Mouse (Mus musculus) midbrain, embryonic 10.5 days (tissue): ENCODE data around the gene 4930435E12Rik. TPM values are rescaled to one million over a fixed set of nuclear protein-coding genes. Genes with fewer than 3 reads are reported as not detected.

Experiments used
- DNase-seq: peaks from one replicate; pipeline ENCODE4 v3.0.0-alpha.2; 2017; ENCODE audit warnings: low spot score
- H3K27ac ChIP-seq: fragments of 300-500 bp; sonication (generic); replicated peaks from 2 replicates; pipeline ENCODE4 v1.5.1; 2016; ENCODE audit warnings: mild to moderate bottlenecking
- H3K27me3 ChIP-seq: fragments of 300-500 bp; sonication (generic); 2 replicates; pipeline ENCODE4 v1.6.1; 2016; ENCODE audit warnings: low read depth, mild to moderate bottlenecking; ENCODE audit not compliant: poor library complexity, severe bottlenecking
- H3K36me3 ChIP-seq: fragments of 300-500 bp; sonication (generic); 2 replicates; pipeline ENCODE4 v1.6.1; 2016; ENCODE audit warnings: mild to moderate bottlenecking, moderate library complexity
- H3K4me1 ChIP-seq: fragments of 300-500 bp; sonication (generic); 2 replicates; pipeline ENCODE4 v1.6.1; 2016
- H3K4me3 ChIP-seq: fragments of 300-500 bp; sonication (generic); 2 replicates; pipeline ENCODE4 v1.5.1; 2016; ENCODE audit warnings: mild to moderate bottlenecking, moderate library complexity
- H3K9me3 ChIP-seq: fragments of 300-500 bp; sonication (generic); replicated peaks from 2 replicates; pipeline ENCODE4 v1.6.1; 2016; ENCODE audit warnings: mild to moderate bottlenecking
- WGBS: fragments of 180-500 bp; shearing (Covaris S2); methylation state at CpG from one replicate; pipeline ENCODE4 v1.1.7; 2016; 5-methylcytosine and 5-hydroxymethylcytosine counted together
- polyA plus RNA-seq: library from polyadenylated mRNA; unstranded; fragments of >200 nt; fragmentation: Nextera tagmentation; extraction: Ambion mirVana; gene quantifications from 2 replicates; pipeline ENCODE4 v1.2.1, GENCODE M21; 2016

The 4930435E12Rik gene
- polyA plus RNA-seq, 1 experiment from 2014 or later: not detected

GRCm38 (mm10) chr16:38789016-38789415 is 39.5 kb downstream of the 4930435E12Rik start:
- H3K4me3 ChIP-seq: no peak overlapping the region

GRCm38 (mm10) chr16:38785301-38785700 is 43.2 kb downstream of the 4930435E12Rik start:
- Histone ChIP-seq H3K36me3 (no peaks in the 10 kb centered on the region), H3K27me3 (no peaks in the 10 kb centered on the region), H3K4me3 (no peak overlapping the region), H3K4me1 (peaks cover 9% of the 10 kb centered on the region), H3K27ac (no peak overlapping the region), H3K9me3 (no peaks in the 10 kb centered on the region)
- no peak for DNase-seq
- WGBS: 87% methylated on average over 7 of the region's 7 CpGs

More at GRCm38 (mm10) chr16:38789016-38789415, 39.5 kb downstream of the 4930435E12Rik start:
- no peaks in the 10 kb centered on the region for H3K9me3 ChIP-seq
- H3K4me1 ChIP-seq: peaks cover 9% of the 10 kb centered on the region
- H3K36me3 ChIP-seq: no peaks in the 10 kb centered on the region
- no peak overlapping the region for H3K27ac ChIP-seq
- no peak for DNase-seq
- no peaks in the 10 kb centered on the region for H3K27me3 ChIP-seq
- 86% methylated on average over 2 of the region's 2 CpGs for WGBS

- H3K4me3 ChIP-seq: no peak overlapping the region
- no peak overlapping the region for H3K27ac ChIP-seq
- no peaks in the 10 kb centered on the region for H3K27me3 ChIP-seq
- H3K4me1 ChIP-seq: peaks cover 11% of the 10 kb centered on the region
- WGBS: 69% methylated on average over 2 of the region's 2 CpGs
- H3K36me3 ChIP-seq: no peaks in the 10 kb centered on the region
- no peaks in the 10 kb centered on the region for H3K9me3 ChIP-seq
- DNase-seq: no peak
These were observed 46.0 kb downstream of the 4930435E12Rik start for GRCm38 (mm10) chr16:38782524-38783067.

- WGBS: 76% methylated on average over 2 of the region's 2 CpGs
- Histone ChIP-seq H3K36me3 (no peaks in the 10 kb centered on the region), H3K4me3 (no peak overlapping the region), H3K27ac (no peak overlapping the region), H3K4me1 (peaks cover 11% of the 10 kb centered on the region), H3K27me3 (no peaks in the 10 kb centered on the region), H3K9me3 (no peaks in the 10 kb centered on the region)
- no peak for DNase-seq
These were observed 46.6 kb downstream of the 4930435E12Rik start for GRCm38 (mm10) chr16:38781946-38782345.

GRCm38 (mm10) chr16:38780960-38781572 is 47.5 kb downstream of the 4930435E12Rik start:
- Histone ChIP-seq H3K9me3 (no peaks in the 10 kb centered on the region), H3K4me1 (peaks cover 11% of the 10 kb centered on the region), H3K27ac (no peak overlapping the region), H3K27me3 (no peaks in the 10 kb centered on the region), H3K4me3 (no peak overlapping the region), H3K36me3 (no peaks in the 10 kb centered on the region)
- DNase-seq: no peak
- 91% methylated on average over 7 of the region's 7 CpGs for WGBS

GRCm38 (mm10) chr16:38776342-38776741 is 52.2 kb downstream of the 4930435E12Rik start:
- no peak overlapping the region for H3K27ac ChIP-seq
- H3K27me3 ChIP-seq: no peaks in the 10 kb centered on the region
- 0 out of 2 replicates have a peak, but pooled peaks cover 2% of the 10 kb centered on the region for H3K4me1 ChIP-seq
- DNase-seq: no peak
- H3K4me3 ChIP-seq: no peak overlapping the region
- no peaks in the 10 kb centered on the region for H3K9me3 ChIP-seq
- WGBS: 51% methylated on average over 6 of the region's 6 CpGs
- H3K36me3 ChIP-seq: no peaks in the 10 kb centered on the region

GRCm38 (mm10) chr16:38774964-38775746 is 53.4 kb downstream of the 4930435E12Rik start:
- Histone ChIP-seq H3K36me3 (no peaks in the 10 kb centered on the region), H3K27ac (no peak overlapping the region), H3K4me3 (no peak overlapping the region), H3K27me3 (no peaks in the 10 kb centered on the region), H3K9me3 (no peaks in the 10 kb centered on the region), H3K4me1 (0 out of 2 replicates have a peak, but pooled peaks cover 2% of the 10 kb centered on the region)
- DNase-seq: no peak
- 85% methylated on average over 7 of the region's 7 CpGs for WGBS

- DNase-seq: no peak
- Histone ChIP-seq H3K4me3 (no peak overlapping the region), H3K36me3 (peaks cover 10% of the 10 kb centered on the region), H3K9me3 (no peaks in the 10 kb centered on the region), H3K4me1 (no peaks in the 10 kb centered on the region), H3K27ac (no peak overlapping the region), H3K27me3 (no peaks in the 10 kb centered on the region)
- 87% methylated on average over 12 of the region's 12 CpGs for WGBS
These were observed 55.5 kb downstream of the 4930435E12Rik start for GRCm38 (mm10) chr16:38772906-38773496.

GRCm38 (mm10) chr16:38771145-38771544 is 57.4 kb downstream of the 4930435E12Rik start:
- Histone ChIP-seq H3K4me1 (no peaks in the 10 kb centered on the region), H3K9me3 (no peaks in the 10 kb centered on the region), H3K27me3 (no peaks in the 10 kb centered on the region), H3K36me3 (peaks cover 15% of the 10 kb centered on the region), H3K27ac (no peak overlapping the region), H3K4me3 (no peak overlapping the region)
- WGBS: 89% methylated on average over 6 of the region's 6 CpGs
- no peak for DNase-seq

GRCm38 (mm10) chr16:38769529-38769928 is 59.0 kb downstream of the 4930435E12Rik start:
- DNase-seq: no peak
- Histone ChIP-seq H3K4me1 (no peaks in the 10 kb centered on the region), H3K9me3 (no peaks in the 10 kb centered on the region), H3K36me3 (peaks cover 15% of the 10 kb centered on the region), H3K4me3 (no peak overlapping the region), H3K27ac (no peak overlapping the region), H3K27me3 (no peaks in the 10 kb centered on the region)
- 87% methylated on average over 9 of the region's 9 CpGs for WGBS

GRCm38 (mm10) chr16:38768386-38768785 is 60.2 kb downstream of the 4930435E12Rik start:
- no peaks in the 10 kb centered on the region for H3K9me3 ChIP-seq
- 96% methylated on average over 8 of the region's 8 CpGs for WGBS
- no peaks in the 10 kb centered on the region for H3K4me1 ChIP-seq
- H3K27ac ChIP-seq: no peak overlapping the region
- H3K36me3 ChIP-seq: peaks cover 15% of the 10 kb centered on the region
- no peak for DNase-seq
- H3K27me3 ChIP-seq: no peaks in the 10 kb centered on the region
- no peak overlapping the region for H3K4me3 ChIP-seq

- Histone ChIP-seq H3K4me1 (no peaks in the 10 kb centered on the region), H3K27me3 (no peaks in the 10 kb centered on the region), H3K27ac (no peak overlapping the region), H3K36me3 (peaks cover 15% of the 10 kb centered on the region), H3K9me3 (no peaks in the 10 kb centered on the region), H3K4me3 (no peak overlapping the region)
- no peak for DNase-seq
- WGBS: 93% methylated on average over 8 of the region's 8 CpGs
These were observed 60.8 kb downstream of the 4930435E12Rik start for GRCm38 (mm10) chr16:38767761-38768160.
